Mouse (Mus musculus) brain, adult 2 months (tissue): ENCODE results near the gene Palm.

Experiments
- DNase-seq: peaks from one replicate; pipeline ENCODE4 v3.0.0; 2011; ENCODE audit warnings: low read depth, low spot score

The Palm gene

DNA sequence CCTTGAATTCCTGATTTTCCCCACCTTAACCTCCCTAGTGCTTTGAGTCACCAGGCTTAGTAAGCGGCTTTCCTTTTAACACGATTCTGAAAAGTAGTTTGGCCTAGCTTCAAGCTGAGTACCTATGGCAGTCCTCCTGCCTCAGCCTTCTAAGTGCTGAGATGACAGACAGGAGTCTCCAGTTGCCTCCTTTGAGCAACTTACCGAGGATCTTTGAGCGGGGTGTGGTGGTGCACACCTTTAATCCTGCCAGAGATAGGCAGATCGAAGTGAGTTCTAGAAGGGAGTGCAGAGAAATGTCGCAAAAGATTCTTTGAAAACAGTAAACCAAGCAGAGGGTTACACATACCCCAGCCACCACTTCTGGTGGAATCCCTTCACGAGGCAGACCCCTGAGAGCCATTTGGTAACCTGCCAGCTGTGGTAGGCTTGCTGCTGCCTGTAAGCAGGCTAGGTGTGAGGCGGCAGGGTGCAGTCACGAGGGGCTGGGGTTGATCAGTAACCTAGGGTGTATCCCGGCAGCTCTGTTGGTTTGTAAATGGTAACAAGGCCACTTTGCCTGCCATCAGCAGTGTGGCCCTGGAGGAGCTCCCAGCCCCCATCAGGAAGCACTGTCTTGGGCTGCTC is 62.3 kb downstream of the Palm start:
- no peak for DNase-seq

DNA sequence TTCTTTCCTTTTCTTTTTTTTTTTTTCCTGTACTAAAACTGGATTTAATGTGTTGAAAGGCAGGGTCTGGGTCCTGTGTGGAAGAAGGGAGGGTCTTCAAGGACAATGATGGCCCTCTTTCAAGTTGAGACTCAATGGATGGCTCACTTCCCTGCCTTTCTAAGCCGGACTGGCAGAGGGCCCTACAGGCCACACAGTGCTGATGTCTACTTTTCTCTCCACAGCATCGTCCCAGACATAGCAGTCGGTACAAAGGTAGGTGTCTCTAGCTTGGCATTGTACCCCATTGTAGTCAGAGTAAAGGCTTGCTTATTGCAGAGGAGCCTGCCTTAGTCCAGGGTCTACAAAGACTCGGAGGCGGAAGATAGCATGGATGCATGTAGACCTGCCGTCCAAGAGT is 62.9 kb downstream of the Palm start:
- no peak for DNase-seq

DNA sequence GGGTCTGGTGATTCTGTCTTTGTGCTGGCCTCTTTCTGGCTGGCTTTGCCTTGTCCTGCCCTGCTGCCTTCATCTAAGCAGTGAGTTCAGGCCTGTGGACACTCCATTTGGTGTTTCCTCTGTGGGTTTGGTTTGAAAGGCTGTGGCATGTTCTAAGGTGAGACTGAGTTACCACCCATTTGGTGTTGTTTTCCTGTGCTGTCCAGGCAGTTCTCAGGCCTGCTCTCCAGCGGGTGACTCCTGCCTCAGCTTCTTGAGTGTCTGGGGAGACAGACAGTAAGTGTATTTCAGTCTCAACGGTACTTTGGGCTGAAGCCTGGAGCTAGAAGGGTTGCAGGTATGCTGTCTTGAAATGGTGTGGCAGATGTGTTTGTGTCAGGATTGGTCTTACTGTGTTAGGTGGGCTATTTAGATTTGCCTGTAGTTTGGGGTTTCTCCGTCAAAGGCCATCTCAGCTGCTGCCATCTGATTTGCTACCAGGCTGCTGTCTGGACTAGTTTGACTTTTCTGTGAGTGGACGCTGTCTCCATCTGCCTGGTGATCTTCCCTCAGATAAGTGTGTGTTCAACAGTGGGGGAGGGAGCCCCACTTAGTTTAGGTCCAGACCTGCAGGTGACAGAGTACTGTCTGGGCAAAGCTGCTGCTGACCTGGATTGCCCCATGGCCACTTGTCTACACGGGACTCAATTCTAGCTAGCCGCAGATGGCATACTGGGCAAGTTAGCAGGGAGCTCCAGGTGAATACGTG is 63.5 kb downstream of the Palm start:
- DNase-seq = no peak

DNA sequence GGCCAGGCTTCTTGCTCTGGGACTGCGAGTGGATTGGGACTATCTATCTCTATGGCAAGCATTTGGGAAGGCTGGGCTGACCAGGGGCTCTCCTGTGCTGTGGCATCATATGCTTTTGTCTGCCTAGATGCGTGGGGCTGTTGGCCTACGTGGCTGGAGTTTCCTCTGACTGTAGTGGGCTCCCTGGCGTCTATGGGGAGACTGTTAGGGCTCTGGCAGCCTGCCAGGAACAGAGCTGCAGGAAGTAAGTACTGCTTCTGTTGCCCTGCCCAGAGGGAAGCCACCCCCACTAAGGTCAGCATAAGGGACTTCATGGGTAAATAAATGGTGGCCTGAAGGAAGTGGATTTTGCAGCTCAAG is 64.1 kb downstream of the Palm start:
- DNase-seq = peak; percentile 71

DNA sequence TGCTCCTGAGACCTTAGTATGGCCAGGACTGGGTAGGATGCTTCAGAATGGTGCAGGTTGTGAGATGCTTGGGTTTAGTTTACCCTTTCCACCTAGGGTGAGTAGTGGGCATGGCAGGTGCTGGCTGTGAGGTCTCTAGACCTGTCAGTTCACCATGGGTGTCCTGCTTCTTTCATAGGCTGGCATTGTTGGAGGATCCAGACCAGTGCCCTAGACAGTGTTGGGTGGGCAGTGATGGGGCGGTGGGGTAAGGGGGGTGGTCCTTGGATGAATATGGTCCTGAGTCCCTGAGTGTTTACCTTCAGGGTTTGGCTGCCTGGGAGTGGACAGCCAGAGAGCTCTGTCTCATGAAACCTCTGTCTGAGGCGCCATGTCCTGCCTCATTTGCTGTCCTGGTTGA is 64.5 kb downstream of the Palm start:
- no peak for DNase-seq

DNA sequence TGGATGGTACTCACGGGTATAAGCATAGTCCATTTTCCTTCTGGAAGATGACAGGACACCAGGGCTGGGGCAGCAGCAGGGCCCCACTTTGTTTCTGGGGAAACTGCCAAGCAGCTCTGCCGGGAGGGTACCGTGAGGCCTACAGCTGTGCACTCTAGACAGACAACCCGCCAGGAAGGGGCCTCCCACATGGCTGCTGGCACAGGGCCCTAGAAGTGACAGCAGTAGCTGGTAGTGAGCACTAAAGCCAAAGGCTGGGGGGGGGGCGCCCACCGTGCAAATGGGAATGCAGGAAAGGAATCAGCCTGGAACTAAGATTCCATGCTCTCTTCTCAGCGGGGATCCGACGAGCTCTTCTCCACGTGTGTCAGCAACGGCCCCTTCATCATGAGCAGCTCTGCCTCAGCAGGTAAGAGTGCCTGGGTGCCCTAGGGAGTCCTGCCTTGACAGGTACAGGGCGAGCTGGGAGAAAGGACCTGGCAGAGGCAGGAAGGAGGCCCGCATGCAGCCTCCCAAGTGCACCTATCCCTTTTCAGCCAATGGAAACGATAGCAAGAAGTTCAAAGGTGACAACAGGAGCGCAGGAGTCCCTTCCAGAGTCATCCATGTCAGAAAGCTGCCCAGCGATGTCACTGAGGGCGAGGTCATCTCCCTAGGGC is 65.2 kb downstream of the Palm start:
- peak; percentile 88 for DNase-seq

DNA sequence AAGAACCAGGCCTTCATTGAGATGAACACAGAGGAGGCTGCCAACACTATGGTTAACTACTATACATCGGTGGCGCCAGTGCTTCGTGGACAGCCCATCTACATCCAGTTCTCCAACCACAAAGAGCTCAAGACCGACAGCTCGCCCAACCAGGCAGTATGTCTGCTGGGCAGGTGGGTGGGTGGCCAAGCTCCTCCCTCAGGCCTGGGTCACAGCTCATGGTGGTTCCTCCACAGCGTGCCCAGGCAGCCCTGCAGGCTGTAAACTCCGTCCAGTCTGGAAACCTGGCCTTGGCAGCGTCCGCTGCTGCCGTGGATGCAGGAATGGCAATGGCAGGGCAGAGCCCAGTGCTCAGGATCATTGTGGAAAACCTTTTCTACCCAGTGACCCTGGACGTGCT is 65.7 kb downstream of the Palm start:
- no peak for DNase-seq

DNA sequence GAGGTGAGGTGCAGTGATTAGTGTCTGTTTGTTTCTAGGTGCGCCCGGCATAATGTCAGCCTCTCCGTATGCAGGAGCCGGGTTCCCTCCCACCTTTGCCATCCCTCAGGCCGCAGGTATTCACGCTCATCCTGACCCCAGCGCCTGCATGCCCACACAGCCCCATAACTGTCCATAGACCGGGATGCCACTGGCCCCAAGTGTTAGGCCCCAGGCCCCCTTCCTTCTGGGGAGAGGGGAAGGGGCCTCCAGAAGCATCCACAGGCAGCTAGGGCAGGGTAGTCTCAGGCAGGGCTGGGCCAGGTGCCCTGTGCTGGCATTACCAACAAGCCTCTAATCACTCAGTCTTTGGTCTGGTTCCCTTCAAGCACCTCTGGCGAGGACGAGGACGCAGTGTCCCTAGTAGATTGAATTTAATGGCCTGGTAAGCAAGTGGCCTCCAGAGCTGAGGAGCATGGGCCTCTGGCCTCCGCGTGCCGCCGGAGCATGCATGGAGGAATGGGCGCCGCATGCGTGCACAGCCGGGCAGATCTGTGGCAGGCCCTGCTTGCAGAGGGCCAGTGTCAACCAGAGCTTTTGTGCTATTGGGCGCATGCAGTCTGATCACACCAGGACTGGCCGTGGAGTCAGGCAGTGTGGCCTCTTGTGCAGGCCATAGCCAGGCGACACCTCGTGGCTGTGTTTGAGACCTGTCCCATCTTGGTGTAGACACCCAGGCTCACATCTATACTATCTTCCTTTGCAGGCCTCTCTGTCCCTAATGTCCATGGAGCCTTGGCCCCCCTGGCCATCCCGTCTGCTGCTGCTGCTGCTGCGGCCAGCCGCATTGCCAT is 66.9 kb downstream of the Palm start:
- DNase-seq = no peak

DNA sequence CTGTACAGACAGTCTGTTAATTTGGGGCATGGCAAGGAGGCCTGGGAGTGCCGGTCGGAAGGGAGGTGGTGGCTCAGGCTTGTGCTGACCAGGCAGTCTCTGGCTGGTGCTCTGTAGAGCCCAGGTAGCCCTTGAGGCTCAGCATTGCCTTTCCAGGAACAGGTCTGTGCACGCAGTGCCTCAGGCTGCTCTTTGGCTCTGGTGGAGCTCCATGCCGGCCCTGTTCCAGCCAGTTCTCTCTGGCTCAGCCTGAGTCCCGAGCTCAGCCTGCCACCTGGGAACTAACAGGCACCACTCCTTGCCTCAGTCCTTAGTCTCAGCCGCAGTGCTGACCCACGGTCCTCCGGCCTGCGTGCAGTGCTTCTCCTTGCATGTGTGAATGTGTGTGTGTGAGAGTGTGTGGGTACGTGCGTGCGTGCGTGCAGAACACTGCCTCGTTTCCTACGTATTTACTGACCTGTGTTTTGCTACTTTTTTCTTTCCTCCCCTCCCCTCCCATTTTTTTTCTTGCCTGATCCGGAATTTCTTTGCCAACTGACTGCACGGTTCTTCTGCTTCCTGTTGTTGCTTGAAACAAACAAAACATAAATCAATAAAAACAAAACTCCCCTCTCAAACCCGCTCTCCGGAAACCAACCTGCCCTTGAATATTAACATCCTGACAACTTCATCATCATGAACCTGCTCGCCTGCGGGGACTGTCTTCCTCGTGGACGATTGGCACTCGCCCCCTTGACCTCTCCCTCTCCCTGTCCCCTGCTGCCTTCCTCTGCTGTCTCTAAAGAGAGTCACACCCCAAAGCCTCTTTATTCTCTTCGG is 68.1 kb downstream of the Palm start:
- peak; percentile 86 for DNase-seq

DNA sequence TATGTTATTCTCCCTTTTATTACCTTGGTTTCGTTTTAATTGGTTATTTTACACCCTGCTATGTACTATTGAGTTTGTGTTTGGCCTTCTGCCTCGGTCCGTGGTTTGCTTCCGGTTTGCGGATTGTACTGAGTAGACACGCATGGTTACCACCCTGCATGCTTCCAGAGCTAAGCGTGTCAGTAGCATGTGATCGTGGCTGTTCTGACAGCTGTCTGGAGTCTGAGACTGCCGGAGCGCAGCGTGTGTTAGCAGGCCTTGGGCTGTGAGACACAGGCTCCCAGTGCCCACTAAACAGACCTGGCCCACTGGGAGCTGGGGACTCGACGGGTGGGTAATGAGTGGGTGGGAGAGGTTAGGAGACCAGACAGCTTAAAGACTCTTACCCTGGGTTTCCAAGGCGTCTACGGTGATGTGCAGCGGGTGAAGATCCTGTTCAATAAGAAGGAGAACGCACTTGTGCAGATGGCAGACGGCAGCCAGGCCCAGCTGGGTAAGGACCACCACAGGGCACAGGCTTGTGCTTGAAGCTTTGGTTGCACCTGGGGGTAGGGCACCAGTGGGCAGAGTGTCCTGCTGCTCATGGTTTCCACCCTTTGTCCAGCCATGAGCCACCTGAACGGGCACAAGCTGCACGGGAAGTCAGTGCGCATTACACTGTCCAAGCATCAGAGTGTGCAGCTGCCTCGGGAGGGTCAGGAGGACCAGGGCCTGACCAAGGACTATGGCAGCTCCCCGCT is 68.8 kb downstream of the Palm start:
- no peak for DNase-seq

DNA sequence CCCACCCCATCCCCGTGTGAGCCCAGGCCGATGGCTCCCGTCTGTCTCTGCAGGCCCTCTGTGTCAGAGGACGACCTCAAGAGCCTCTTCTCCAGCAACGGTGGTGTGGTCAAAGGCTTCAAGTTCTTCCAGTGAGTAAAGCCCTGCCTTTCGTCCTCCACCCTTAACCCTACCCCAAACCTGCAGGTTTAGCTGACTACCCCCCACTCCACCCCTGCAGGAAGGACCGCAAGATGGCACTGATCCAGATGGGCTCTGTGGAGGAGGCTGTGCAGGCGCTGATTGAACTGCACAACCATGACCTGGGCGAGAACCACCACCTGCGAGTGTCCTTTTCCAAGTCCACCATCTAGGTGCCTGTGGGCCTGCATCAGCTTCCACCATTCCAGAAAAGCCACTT is 69.6 kb downstream of the Palm start:
- DNase-seq = no peak

DNA sequence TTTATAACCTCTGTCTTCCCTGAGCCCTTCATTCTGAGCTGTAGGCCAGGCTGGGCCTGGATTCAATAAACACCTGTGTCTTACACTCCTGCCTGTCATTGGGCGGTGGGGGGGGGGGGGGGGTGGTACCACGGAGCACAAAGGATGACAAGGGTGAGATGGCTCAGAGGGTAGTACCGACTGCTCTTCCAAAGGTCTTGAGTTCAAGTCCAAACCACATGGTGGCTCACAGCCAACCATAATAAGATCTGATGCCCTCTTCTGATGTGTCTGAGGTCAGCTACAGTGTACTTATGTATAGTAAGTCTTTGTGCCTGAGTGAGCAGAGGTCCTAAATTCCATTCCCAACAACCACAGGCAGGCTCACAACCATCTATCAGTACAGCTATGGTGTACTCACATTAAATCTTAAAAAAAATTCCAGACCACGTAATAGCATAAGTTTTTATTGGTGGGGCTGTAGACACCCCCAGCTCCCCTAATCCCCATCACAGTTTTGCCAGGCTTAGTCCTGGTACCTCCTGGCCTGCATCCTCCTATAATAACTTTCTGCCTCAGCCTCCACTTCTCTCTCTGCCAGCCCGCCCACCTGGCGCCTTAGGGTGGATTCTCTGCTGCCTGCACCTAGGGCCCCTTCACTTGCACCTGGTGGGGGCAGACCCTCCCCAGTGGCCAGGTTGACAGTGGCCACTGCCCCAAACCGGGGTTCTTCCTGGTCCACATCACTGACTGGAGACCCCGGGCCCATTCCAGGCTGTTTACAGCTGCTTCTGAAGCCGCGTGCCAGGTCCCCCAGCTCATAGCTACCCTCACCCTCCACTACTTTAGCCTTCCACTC is 71.2 kb downstream of the Palm start:
- DNase-seq = peak; percentile 35

DNA sequence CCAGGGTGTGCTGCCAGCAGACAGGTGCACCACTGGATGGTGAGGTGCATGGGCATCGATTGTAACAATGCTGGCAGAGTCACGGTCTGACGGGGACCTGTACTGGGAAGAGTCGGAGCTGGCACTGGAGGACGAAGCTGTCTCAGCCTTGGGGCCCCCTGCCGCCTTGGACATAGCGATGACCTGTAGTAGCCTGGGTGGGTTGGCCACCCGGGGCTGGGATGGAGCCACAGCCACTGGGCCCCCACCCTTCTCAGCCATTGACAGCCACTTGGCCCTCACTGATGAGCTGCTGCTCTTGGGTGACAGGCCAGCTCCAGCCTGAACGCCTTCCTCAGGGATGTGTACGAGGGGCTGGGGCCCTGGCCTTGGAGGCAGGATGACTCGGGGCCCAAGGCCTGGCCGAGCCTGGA is 71.8 kb downstream of the Palm start:
- DNase-seq = no peak

DNA sequence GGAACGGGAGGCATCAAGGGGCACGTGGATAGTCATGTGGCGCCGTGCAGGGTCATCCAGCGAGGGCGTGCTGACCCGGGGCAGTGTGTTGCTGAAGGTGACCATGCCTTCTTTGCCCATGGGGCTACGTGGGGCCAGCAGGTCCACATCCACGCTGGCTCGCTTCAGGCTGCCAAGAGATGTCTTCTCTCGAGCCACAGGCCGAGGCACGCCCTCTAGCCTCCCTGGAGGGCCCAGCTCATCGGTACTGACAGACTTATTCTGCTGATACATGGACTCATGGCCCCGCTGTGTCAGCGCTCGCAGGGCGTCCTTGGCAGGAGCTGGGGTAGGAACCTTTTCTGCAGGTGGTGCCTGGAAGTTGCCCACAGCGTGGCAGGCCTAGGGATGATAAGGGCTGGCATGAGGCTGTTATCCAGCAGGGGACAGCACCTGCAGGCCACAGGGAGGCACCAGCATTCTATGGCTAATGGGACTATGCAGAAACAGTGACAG is 72.5 kb downstream of the Palm start:
- DNase-seq = peak; percentile 60

DNA sequence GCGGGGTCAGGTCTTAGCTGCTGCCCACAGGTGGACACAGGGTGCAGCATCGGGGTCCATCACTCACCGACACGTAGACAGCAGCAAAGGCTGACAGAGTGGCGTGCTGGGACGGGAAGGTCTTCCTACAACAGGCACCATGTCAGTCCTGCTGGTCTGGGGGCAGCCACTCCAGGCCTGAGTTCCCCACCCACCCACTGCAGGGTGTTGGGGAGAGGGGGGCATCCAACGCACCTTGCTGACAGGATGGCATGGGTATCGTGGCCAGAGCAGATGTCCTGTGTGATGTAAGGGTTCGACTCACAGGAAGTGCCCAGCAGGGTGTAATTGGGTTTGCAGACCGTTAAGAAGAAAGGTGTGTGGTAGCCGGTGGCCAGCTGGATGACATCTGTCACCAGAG is 73.2 kb downstream of the Palm start:
- DNase-seq = no peak
